Mouse (Mus musculus) erythroid progenitor cell, adult 5-6 weeks (primary cell): ENCODE data around the gene Zfp773. TPM values are rescaled to one million over a fixed set of nuclear protein-coding genes. Genes with fewer than 3 reads are reported as not detected.
"Not testable (repeated sequence)": the region's sequence is repeated elsewhere in the genome, so short reads cannot be mapped to it uniquely, and the experiment has no call there.

Experiments used
- ATAC-seq: replicated peaks from 2 replicates; pipeline ENCODE4 v1.8.0; 2016; ENCODE audit warnings: moderate number of reproducible peaks, mild to moderate bottlenecking, moderate TSS enrichment, inconsistent platforms; ENCODE audit not compliant: poor library complexity, low FRiP score, severe bottlenecking
- total RNA-seq, 2 experiments: library from RNA; stranded (forward) in 1 of 2; stranded (reverse) in 1 of 2; fragments of 150-400 nt in 1 of 2; fragments of 186-747, 209-891 nt in 1 of 2; gene quantifications; 2 replicates each; pipeline versions ENCODE4 v1.2.3 to v1.2.4; 2015 to 2017; ENCODE audit warnings: low replicate concordance in 2 of 2

Zfp773 gene
- not detected in 2 replicates for total RNA-seq (2015; ENCODE audit: low replicate concordance)
- 0.39 and 0.53 TPM in 2 replicates for total RNA-seq (2017; ENCODE audit: low replicate concordance)

- no peak for ATAC-seq
Observed at GRCm38 (mm10) chr7:7136379-7136866, at the start of gene Zfp773. Zfp773 (minus strand) TSS chr7:7136755.

DNA sequence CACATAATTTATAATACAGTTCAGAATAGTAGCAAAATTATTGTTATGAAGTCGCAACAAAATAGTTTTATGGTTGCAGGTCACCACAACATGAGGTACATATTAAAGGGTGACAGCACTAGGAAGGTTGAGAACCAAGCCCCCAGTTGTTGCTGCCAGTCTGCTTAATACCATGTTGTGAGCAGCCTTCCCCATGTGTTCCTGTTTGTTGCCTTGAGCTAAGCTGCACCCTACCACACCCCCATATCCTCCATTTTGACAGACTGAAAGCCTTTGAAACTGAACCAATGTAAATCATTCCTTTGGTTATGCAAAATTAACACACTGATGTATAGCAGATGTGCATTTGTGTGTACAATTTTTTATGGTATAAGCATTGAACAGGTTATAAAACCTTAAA lies 49.3 kb upstream of the Zfp773 start:
- no peak for ATAC-seq

DNA sequence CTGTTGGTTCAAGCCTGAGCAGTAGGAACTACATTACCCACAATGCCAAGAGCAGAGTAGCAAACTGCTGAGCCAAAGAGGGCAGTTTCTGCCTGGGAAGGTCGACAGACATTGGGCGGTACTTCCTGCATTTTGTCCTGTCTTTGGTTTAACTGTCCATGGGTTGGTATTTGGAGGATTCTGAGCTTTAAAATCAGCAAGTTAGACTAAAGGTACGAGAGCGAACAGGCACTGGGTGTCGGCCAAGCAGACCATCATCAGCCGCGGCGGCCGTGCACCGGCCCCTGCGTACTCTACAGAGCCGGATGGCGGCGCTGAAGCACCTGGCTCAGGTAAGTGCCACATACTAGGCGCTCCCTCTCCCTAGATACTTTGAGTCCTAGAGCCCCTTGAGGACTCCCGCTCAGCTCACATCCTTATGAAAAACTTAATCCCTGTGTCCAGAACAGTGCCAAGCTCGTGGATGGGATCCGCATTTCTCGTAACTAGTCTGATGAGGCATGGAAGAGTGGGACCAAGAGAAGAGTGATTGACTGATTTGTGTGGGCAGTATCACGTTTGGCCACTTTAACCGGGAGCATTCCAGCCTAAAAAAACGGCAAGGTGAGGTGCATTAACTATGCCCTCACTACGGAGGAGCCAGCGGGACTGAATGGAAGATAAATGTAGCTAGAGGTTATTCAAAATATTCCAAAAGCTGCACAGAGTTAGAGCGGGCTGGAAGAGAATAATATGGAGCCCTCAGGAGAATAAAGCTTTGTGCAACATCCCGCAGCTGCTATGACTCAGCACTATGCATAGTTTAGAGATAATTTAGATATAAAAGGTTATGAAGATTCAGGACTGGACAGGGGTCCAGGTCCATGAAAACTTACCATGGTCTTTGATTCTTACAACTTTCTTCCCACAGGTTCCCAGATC lies 34.9 kb upstream of the Zfp773 start, which contains the start of gene Zfp418:
Zfp418 (plus strand) TSS at position 104 of the 921 bp plus-strand sequence.
- peak; percentile 39; the same call in 1 of the 2 replicates for ATAC-seq

GRCm38 (mm10) chr7:7145991-7146608 lies 9.5 kb upstream of the Zfp773 start:
- no peak for ATAC-seq

DNA sequence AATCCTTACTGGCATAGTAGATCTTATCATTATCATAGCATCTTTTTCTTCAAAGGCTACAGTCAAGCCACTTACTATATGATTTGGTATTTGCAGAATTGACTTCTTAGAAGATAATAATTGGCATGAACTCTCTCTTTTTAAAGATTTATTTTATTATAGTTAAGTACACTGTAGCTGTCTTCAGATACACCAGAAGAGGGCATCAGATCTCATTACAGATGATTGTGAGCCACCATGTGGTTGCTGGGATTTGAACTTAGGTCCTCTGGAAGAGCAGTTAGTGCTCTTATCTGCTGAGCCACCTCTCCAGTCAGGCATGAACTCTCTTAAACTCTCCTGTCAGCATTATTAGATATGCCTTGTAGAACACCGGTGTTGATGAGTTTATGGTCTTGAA lies 7.7 kb upstream of the Zfp773 start:
- no peak for ATAC-seq

DNA sequence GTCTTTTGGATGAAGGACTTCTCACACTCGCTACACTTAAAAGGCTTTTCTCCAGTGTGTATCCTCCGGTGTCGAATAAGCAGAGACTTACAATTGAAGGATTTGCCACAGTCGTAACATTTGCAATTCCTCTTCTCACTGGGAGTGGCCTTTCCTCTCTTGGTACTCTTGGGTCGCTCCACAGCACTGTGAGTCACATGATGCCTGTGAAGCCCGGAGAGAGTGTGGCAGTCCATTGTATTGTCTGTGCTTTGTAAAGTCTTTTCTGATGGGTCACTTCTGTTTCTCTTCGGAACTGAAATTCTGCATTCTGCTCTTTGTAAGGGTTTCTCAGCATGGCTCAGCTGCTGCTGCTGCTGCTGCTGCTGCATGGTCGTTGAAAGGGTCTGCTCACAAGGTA lies 3.8 kb downstream of the Zfp773 start:
- no peak for ATAC-seq

DNA sequence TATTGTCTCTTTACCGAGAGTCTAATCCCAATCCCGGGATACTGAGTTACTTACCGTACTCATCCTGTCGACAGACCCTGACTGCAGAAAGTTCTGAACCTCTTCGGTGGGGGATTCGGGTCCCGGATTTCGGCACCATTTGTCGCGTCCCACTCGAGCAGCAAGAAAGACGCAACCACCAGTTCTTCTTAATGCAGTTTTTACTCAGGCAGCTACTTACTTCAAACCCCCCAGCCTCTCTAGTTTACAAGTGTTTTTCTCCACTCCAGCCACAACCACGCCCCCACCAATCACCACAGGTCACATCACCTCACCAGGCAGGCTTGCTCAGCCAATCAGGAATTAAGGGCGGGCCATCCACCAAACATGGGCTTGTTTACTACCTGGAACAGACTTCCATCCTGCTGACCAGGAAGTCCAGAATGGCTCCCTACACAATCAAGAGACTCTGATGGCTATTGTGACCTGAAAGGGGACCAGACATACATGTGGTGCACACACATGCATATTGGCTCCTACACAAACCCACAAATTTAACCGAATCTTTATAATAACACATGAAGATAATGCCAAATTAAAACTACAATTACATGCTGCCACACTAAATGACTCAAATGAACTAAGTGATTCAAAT lies 5.9 kb downstream of the Zfp773 start:
- ATAC-seq: not testable (repeated sequence)

GRCm38 (mm10) chr7:7121602-7121980 lies 15.0 kb downstream of the Zfp773 start:
- ATAC-seq: no peak

GRCm38 (mm10) chr7:7120921-7121601 lies 15.5 kb downstream of the Zfp773 start, which contains the start of gene Zfp954:
Zfp954 (minus strand) TSS chr7:7121488.
- peak; percentile 93 for ATAC-seq

GRCm38 (mm10) chr7:7118441-7118840 lies 18.1 kb downstream of the Zfp773 start:
- ATAC-seq: no peak

GRCm38 (mm10) chr7:7108501-7108900 lies 28.1 kb downstream of the Zfp773 start:
- ATAC-seq: no peak

Other genes with a start within 250 kb of the Zfp773 start
- gene Aurkc, start 141.5 kb downstream of the Zfp773 start, total RNA-seq (2015; ENCODE audit: low replicate concordance): not detected in 2 replicates
- gene Aurkc, start 141.5 kb downstream of the Zfp773 start, total RNA-seq (2017; ENCODE audit: low replicate concordance): not detected in 2 replicates
- gene Zfp954, start 15.3 kb downstream of the Zfp773 start, total RNA-seq (2015; ENCODE audit: low replicate concordance): 1.1 and 8.4 TPM in 2 replicates
- gene Zfp954, start 15.3 kb downstream of the Zfp773 start, total RNA-seq (2017; ENCODE audit: low replicate concordance): 2.6 TPM in 2 replicates
- gene Zfp418, start 34.6 kb upstream of the Zfp773 start, total RNA-seq (2015; ENCODE audit: low replicate concordance): 1.1 TPM in 1 of 2 replicates, not detected in the other
- not detected in 2 replicates for gene Zfp418, start 34.6 kb upstream of the Zfp773 start, total RNA-seq (2017; ENCODE audit: low replicate concordance)
- gene Zfp772, start 73.2 kb upstream of the Zfp773 start, total RNA-seq (2015; ENCODE audit: low replicate concordance): 3.8 TPM in 1 of 2 replicates, not detected in the other
- gene Zfp772, start 73.2 kb upstream of the Zfp773 start, total RNA-seq (2017; ENCODE audit: low replicate concordance): 0.39 and 1.5 TPM in 2 replicates
- 2.2 TPM in 1 of 2 replicates, not detected in the other for gene Vmn2r29, start 110.6 kb upstream of the Zfp773 start, total RNA-seq (2015; ENCODE audit: low replicate concordance)
- gene Vmn2r29, start 110.6 kb upstream of the Zfp773 start, total RNA-seq (2017; ENCODE audit: low replicate concordance): 1.7 TPM in 1 of 2 replicates, not detected in the other
- gene Gm45844, start 141.5 kb upstream of the Zfp773 start, total RNA-seq (2015; ENCODE audit: low replicate concordance): 7.6 TPM in 1 of 2 replicates, not detected in the other
- gene Gm45844, start 141.5 kb upstream of the Zfp773 start, total RNA-seq (2017; ENCODE audit: low replicate concordance): not detected in 2 replicates
- gene Clcn4, start 164.1 kb upstream of the Zfp773 start, total RNA-seq (2015; ENCODE audit: low replicate concordance): 11.7 and 16.9 TPM in 2 replicates
- 8.5 and 15.0 TPM in 2 replicates for gene Clcn4, start 164.1 kb upstream of the Zfp773 start, total RNA-seq (2017; ENCODE audit: low replicate concordance)
- not detected in 2 replicates for gene Vmn2r30, start 200.9 kb upstream of the Zfp773 start, total RNA-seq (2015; ENCODE audit: low replicate concordance)
- not detected in 2 replicates for gene Vmn2r30, start 200.9 kb upstream of the Zfp773 start, total RNA-seq (2017; ENCODE audit: low replicate concordance)
- gene Gm45783, start 237.8 kb upstream of the Zfp773 start, total RNA-seq (2015; ENCODE audit: low replicate concordance): not detected in 2 replicates
- gene Gm45783, start 237.8 kb upstream of the Zfp773 start, total RNA-seq (2017; ENCODE audit: low replicate concordance): not detected in 2 replicates